Mouse (Mus musculus) embryonic facial prominence, embryonic 11.5 days (tissue): ENCODE results near the gene Wscd1. TPM values are rescaled to one million over a fixed set of nuclear protein-coding genes. Genes with fewer than 3 reads are reported as not detected.

Source experiments
- ATAC-seq: fragments of 200-750 bp; cut with Nextera tagmentation; replicated peaks from 2 replicates; pipeline ENCODE4 v1.8.0; 2017; ENCODE audit warnings: low read depth; ENCODE audit not compliant: insufficient number of reproducible peaks, low FRiP score, low TSS enrichment
- DNase-seq: peaks from one replicate; pipeline ENCODE4 v3.0.0-alpha.2; 2015; ENCODE audit warnings: low spot score
- H3K27ac ChIP-seq: fragments of 300-500 bp; sonication (generic); replicated peaks from 2 replicates; pipeline ENCODE4 v1.5.1; 2014; ENCODE audit warnings: mild to moderate bottlenecking, low read depth, low read length, control low read depth
- H3K27me3 ChIP-seq: fragments of 300-500 bp; sonication (generic); 2 replicates; pipeline ENCODE4 v1.6.1; 2014; ENCODE audit warnings: mild to moderate bottlenecking, low read length, moderate library complexity, mixed read lengths; ENCODE audit not compliant: control insufficient read depth, insufficient read depth
- H3K36me3 ChIP-seq: fragments of 300-500 bp; sonication (generic); replicated peaks from 2 replicates; pipeline ENCODE4 v1.6.1; 2014; ENCODE audit warnings: low read depth, mild to moderate bottlenecking, low read length, moderate library complexity, mixed read lengths; ENCODE audit not compliant: control insufficient read depth, insufficient read depth
- H3K4me1 ChIP-seq: fragments of 300-500 bp; sonication (generic); 2 replicates; pipeline ENCODE4 v1.6.1; 2014; ENCODE audit warnings: low read length, mixed read lengths; ENCODE audit not compliant: control insufficient read depth, insufficient read depth
- H3K4me2 ChIP-seq: fragments of 300-500 bp; sonication (generic); 2 replicates; pipeline ENCODE4 v1.6.1; 2014; ENCODE audit warnings: low read depth, mild to moderate bottlenecking, control low read depth, low read length, moderate library complexity
- H3K4me3 ChIP-seq: fragments of 300-500 bp; sonication (generic); 2 replicates; pipeline ENCODE4 v1.5.1; 2014; ENCODE audit warnings: low read depth, low read length, control low read depth
- H3K9ac ChIP-seq: fragments of 300-500 bp; sonication (generic); replicated peaks from 2 replicates; pipeline ENCODE4 v1.6.1; 2014; ENCODE audit warnings: mild to moderate bottlenecking, control low read depth, low read length
- H3K9me3 ChIP-seq: fragments of 300-500 bp; sonication (generic); replicated peaks from 2 replicates; pipeline ENCODE4 v1.6.1; 2016; ENCODE audit warnings: mild to moderate bottlenecking, low read length, inconsistent platforms, mixed read lengths; ENCODE audit not compliant: control insufficient read depth
- WGBS: fragments of 180-500 bp; shearing (Covaris S2); extraction: QIAGEN DNeasy Blood & Tissue Kit; methylation state at CpG from one replicate; pipeline ENCODE4 v1.1.7; 2014; 5-methylcytosine and 5-hydroxymethylcytosine counted together
- polyA plus RNA-seq: library from polyadenylated mRNA; unstranded; fragments of >200 nt; fragmentation: Nextera tagmentation; extraction: Ambion mirVana; gene quantifications from 2 replicates; pipeline ENCODE4 v1.2.1, GENCODE M21; 2014

Gene Wscd1
- polyA plus RNA-seq = 5.0 and 7.1 TPM in 2 replicates

GRCm38 (mm10) chr11:71749671-71750070, at the start of gene Wscd1:
Gene Wscd1 (plus strand): TSS chr11:71749920.
- Histone ChIP-seq H3K27ac (no peak within 1 kb of the TSS), H3K4me3 (peak within 1 kb of the TSS; percentile 58), H3K4me2 (peak within 1 kb of the TSS; percentile 93), H3K27me3 (peaks cover 22% of the 10 kb centered on the region), H3K4me1 (no peaks in the 10 kb centered on the region), H3K36me3 (no peaks in the 10 kb centered on the region), H3K9me3 (no peaks in the 10 kb centered on the region), H3K9ac (peak within 1 kb of the TSS; percentile 66)
- WGBS = 13% methylated on average over 5 of the region's 5 CpGs
- no peak for ATAC-seq
- DNase-seq = peak; percentile 68

GRCm38 (mm10) chr11:71728066-71728465, 21.7 kb upstream of the Wscd1 start:
- Histone ChIP-seq H3K9ac (no peak overlapping the region), H3K4me3 (no peak overlapping the region), H3K36me3 (no peaks in the 10 kb centered on the region), H3K27ac (no peak overlapping the region), H3K4me1 (no peaks in the 10 kb centered on the region), H3K27me3 (no peaks in the 10 kb centered on the region), H3K4me2 (no peak overlapping the region), H3K9me3 (no peaks in the 10 kb centered on the region)
- DNase-seq = no peak
- no peak for ATAC-seq
- WGBS = 75% methylated on average over 3 of the region's 3 CpGs

GRCm38 (mm10) chr11:71729287-71729686, 20.4 kb upstream of the Wscd1 start:
- DNase-seq (no peak), ATAC-seq (no peak)
- Histone ChIP-seq H3K9ac (no peak overlapping the region), H3K36me3 (no peaks in the 10 kb centered on the region), H3K27me3 (no peaks in the 10 kb centered on the region), H3K27ac (no peak overlapping the region), H3K4me2 (no peak overlapping the region), H3K4me3 (no peak overlapping the region), H3K9me3 (no peaks in the 10 kb centered on the region), H3K4me1 (no peaks in the 10 kb centered on the region)
- 55% methylated on average over 3 of the region's 3 CpGs for WGBS

GRCm38 (mm10) chr11:71733771-71734170, 15.9 kb upstream of the Wscd1 start:
- Histone ChIP-seq H3K9me3 (no peaks in the 10 kb centered on the region), H3K36me3 (no peaks in the 10 kb centered on the region), H3K4me1 (no peaks in the 10 kb centered on the region), H3K4me2 (no peak overlapping the region), H3K27me3 (no peaks in the 10 kb centered on the region), H3K27ac (no peak overlapping the region), H3K9ac (no peak overlapping the region), H3K4me3 (no peak overlapping the region)
- ATAC-seq (no peak), DNase-seq (no peak)
- WGBS = 53% methylated on average over 4 of the region's 4 CpGs

GRCm38 (mm10) chr11:71737106-71737505, 12.6 kb upstream of the Wscd1 start:
- no peaks in the 10 kb centered on the region for H3K4me1 ChIP-seq
- H3K4me2 ChIP-seq = no peak overlapping the region
- ATAC-seq (no peak), DNase-seq (no peak)
- WGBS = 37% methylated on average over 5 of the region's 5 CpGs
- H3K9ac ChIP-seq = no peak overlapping the region
- no peak overlapping the region for H3K27ac ChIP-seq
- H3K4me3 ChIP-seq = no peak overlapping the region
- H3K9me3 ChIP-seq = no peaks in the 10 kb centered on the region
- H3K27me3 ChIP-seq = no peaks in the 10 kb centered on the region
- no peaks in the 10 kb centered on the region for H3K36me3 ChIP-seq

GRCm38 (mm10) chr11:71738501-71739045, 11.1 kb upstream of the Wscd1 start:
- H3K9me3 ChIP-seq = no peaks in the 10 kb centered on the region
- H3K4me1 ChIP-seq = no peaks in the 10 kb centered on the region
- H3K4me3 ChIP-seq = no peak overlapping the region
- H3K4me2 ChIP-seq = no peak overlapping the region
- DNase-seq = no peak
- H3K27me3 ChIP-seq = no peaks in the 10 kb centered on the region
- 73% methylated on average over 2 of the region's 2 CpGs for WGBS
- ATAC-seq = no peak
- no peak overlapping the region for H3K27ac ChIP-seq
- H3K36me3 ChIP-seq = no peaks in the 10 kb centered on the region
- H3K9ac ChIP-seq = no peak overlapping the region

- no peak for DNase-seq
- Histone ChIP-seq H3K36me3 (no peaks in the 10 kb centered on the region), H3K4me2 (no peak overlapping the region), H3K4me3 (no peak overlapping the region), H3K9ac (no peak overlapping the region), H3K27ac (no peak overlapping the region), H3K4me1 (no peaks in the 10 kb centered on the region), H3K27me3 (peaks cover 8% of the 10 kb centered on the region), H3K9me3 (no peaks in the 10 kb centered on the region)
- 88% methylated on average over 3 of the region's 3 CpGs for WGBS
- no peak for ATAC-seq
Observed at GRCm38 (mm10) chr11:71745875-71746274, 3.8 kb upstream of the Wscd1 start.

- no peak overlapping the region for H3K27ac ChIP-seq
- no peak overlapping the region for H3K9ac ChIP-seq
- DNase-seq (no peak), ATAC-seq (no peak)
- no peak overlapping the region for H3K4me2 ChIP-seq
- no peaks in the 10 kb centered on the region for H3K9me3 ChIP-seq
- H3K4me1 ChIP-seq = no peaks in the 10 kb centered on the region
- H3K4me3 ChIP-seq = no peak overlapping the region
- peaks cover 22% of the 10 kb centered on the region for H3K27me3 ChIP-seq
- 71% methylated on average over 7 of the region's 7 CpGs for WGBS
- no peaks in the 10 kb centered on the region for H3K36me3 ChIP-seq
Observed at GRCm38 (mm10) chr11:71747719-71748118, 2.0 kb upstream of the Wscd1 start.
